ENCODE assay signal across 7 mouse cellular contexts in the genomic region with DNA sequence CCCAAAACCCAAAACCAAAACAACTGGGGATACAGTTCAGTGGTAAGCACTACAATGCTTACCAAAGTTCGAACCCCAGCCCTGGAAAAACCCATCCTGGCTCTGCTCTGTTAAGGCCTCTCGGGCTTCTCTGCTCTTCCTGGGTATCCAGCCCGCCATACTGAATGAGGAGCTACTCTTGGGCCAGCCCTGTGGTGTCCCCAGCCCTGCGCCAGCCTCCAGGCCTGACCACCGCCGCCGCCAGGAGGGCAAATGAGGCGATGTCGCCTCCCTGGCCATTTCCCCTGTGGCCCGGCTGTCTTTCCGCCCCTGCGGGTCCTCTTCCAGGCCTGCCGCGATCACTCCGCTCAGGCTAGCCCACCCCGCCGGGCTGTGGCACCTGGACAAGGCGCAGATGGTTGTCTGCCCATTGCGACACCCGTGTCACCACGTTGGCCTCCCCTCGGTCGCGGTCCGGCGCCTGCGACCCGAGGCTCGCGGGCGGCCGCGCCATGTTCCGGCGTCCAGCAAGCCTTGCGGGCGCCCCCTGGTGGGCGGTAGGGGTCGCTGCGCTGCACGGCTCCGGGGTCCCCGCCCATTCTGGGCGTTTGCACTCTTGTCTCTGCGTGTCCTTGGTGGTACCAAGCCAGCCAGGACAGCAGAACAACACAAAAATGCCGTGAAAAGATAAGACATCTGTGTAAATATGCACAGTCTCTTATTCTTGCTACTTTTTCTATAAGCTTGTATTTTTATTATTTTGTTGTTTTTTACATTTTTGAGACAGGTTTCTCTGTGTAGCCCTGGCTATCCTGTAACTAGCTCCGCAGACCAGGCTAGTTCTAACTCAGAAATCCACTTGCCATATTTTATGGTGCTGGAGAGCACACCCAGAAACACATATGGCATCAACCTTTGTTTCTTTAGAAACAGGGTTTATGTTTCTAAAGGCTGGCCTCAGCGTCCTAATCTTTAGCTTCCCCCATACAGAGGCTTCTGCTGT. TPM values are rescaled to one million over a fixed set of nuclear protein-coding genes. Genes with fewer than 3 reads are reported as not detected.
A peak's percentile ranks its signal among the peaks of the same experiment; 100 is the strongest.
DNase-seq lines count a peak whose midpoint lies in the region; ATAC-seq lines count a peak whose summit lies in the region.

A gene (minus strand): TSS at position 595 of the 982 bp plus-strand sequence.

- no peaks in the 10 kb centered on the region for H3K36me3 ChIP-seq in intestine, embryonic 16.5 days (ENCODE audit: control insufficient read depth, insufficient read depth, low read length)
- no peaks in the 10 kb centered on the region for H3K36me3 ChIP-seq in midbrain, embryonic 11.5 days (ENCODE audit: control insufficient read depth, insufficient read depth, low read length)

- H3K4me1 ChIP-seq in intestine, embryonic 16.5 days (ENCODE audit: control insufficient read depth, insufficient read depth, low read length), result peaks cover 3% of the 10 kb centered on the region; the same call in 1 of the 2 replicates
- H3K4me1 ChIP-seq in midbrain, embryonic 11.5 days (ENCODE audit: control insufficient read depth, insufficient read depth, low read length), result no peaks in the 10 kb centered on the region

- peak; percentile 95 for DNase-seq in adrenal gland, adult 2 months
- peak; percentile 79 for DNase-seq in embryo, embryonic 11.5 days (ENCODE audit: low read depth, low spot score)
- DNase-seq in gastrocnemius, postnatal 4 days (ENCODE audit: low spot score in 2 of 2), result peak; percentile 86 to 90
- DNase-seq in left cerebral cortex, postnatal 36 days (ENCODE audit: low spot score in 2 of 2), result peak; percentile 88 to 90
- peak; percentile 99 for DNase-seq in midbrain, embryonic 11.5 days (ENCODE audit: low spot score, missing footprints)
- peak; percentile 73 for DNase-seq in skeletal muscle tissue, adult 2 months (ENCODE audit: low read depth, low spot score)

- peak; percentile 99 for ATAC-seq in intestine, embryonic 16.5 days
- ATAC-seq in midbrain, embryonic 11.5 days (ENCODE audit: low FRiP score), result peak; percentile 98

- H3K27ac ChIP-seq in intestine, embryonic 16.5 days (ENCODE audit: low read length), result peak within 1 kb of the TSS; percentile 68
- H3K27ac ChIP-seq in midbrain, embryonic 11.5 days (ENCODE audit: low read depth, low read length), result peak within 1 kb of the TSS; percentile 71; the same call in 1 of the 2 replicates

- H3K9me3 ChIP-seq in intestine, embryonic 16.5 days (ENCODE audit: control insufficient read depth, low read length), result no peaks in the 10 kb centered on the region
- no peaks in the 10 kb centered on the region for H3K9me3 ChIP-seq in midbrain, embryonic 11.5 days (ENCODE audit: control insufficient read depth, low read length)

- H3K27me3 ChIP-seq in intestine, embryonic 16.5 days (replicated peaks; ENCODE audit: control insufficient read depth, insufficient read depth, low read length), result no peaks in the 10 kb centered on the region
- H3K27me3 ChIP-seq in midbrain, embryonic 11.5 days (ENCODE audit: control insufficient read depth, insufficient read depth, low read length), result no peaks in the 10 kb centered on the region

- H3K9ac ChIP-seq in intestine, embryonic 16.5 days (ENCODE audit: low read depth, low read length), result peak within 1 kb of the TSS; percentile 96
- H3K9ac ChIP-seq in midbrain, embryonic 11.5 days (ENCODE audit: low read length), result peak within 1 kb of the TSS; percentile 90

- 5% methylated on average over 48 of the region's 48 CpGs for WGBS in intestine, embryonic 16.5 days
- WGBS in midbrain, embryonic 11.5 days, result 4% methylated on average over 48 of the region's 48 CpGs

- peak within 1 kb of the TSS; percentile 72 for H3K4me3 ChIP-seq in intestine, embryonic 16.5 days (ENCODE audit: low read length)
- H3K4me3 ChIP-seq in midbrain, embryonic 11.5 days (ENCODE audit: low read depth, low read length), result peak within 1 kb of the TSS; percentile 56

- intact Hi-C loops in left cerebral cortex, postnatal 36 days (cut with DNase I), result loop anchor here (5.0 kb wide), 1 partner anchor 372 kb away; no protein-coding TSS in a partner anchor

- H3K4me2 ChIP-seq in intestine, embryonic 16.5 days (ENCODE audit: low read depth, low read length), result peak within 1 kb of the TSS; percentile 77
- peak within 1 kb of the TSS; percentile 63 for H3K4me2 ChIP-seq in midbrain, embryonic 11.5 days

RNA-seq across cellular contexts. Expression of the gene that starts here (rescaled TPM):
- 10 to 100 TPM in 1 of 2 experiments, 1 to 10 TPM in 1; 9.2 to 14.5 TPM for total RNA-seq in adrenal gland, adult 2 months (2021)
- 5.7 and 5.9 TPM in 2 replicates for polyA plus RNA-seq in adrenal gland, adult 2 months (2012; rRNA removed)
- 1 to 10 TPM; 4.0 to 4.6 TPM for total RNA-seq in gastrocnemius, postnatal 4 days (2021)
- 4.6 and 4.7 TPM in 2 replicates for polyA plus RNA-seq in intestine, embryonic 16.5 days (2015; fragmentation: Nextera tagmentation; extraction: Ambion mirVana)
- 10 to 100 TPM; 12.1 to 14.1 TPM for total RNA-seq in left cerebral cortex, postnatal 36 days (2021)
- polyA plus RNA-seq in midbrain, embryonic 11.5 days (2014; fragmentation: Nextera tagmentation; extraction: Ambion mirVana), result 2.3 and 3.4 TPM in 2 replicates

Comparison
In these comparisons a context has a peak if more than half of its experiments do, and no peak if none do; other contexts are left out.
1. Peak in every context shown above with its lines: DNase-seq, ATAC-seq, H3K4me3 ChIP-seq and H3K27ac ChIP-seq.